Mouse (Mus musculus): ENCODE data around the gene Dpp8. TPM values are rescaled to one million over a fixed set of nuclear protein-coding genes. Genes with fewer than 3 reads are reported as not detected.
A peak's percentile ranks its signal among the peaks of the same experiment; 100 is the strongest.

Dpp8 gene
- polyA plus RNA-seq, 1 experiment: 45.3 TPM

- Histone ChIP-seq H3K4me3 (ENCODE audit: insufficient read depth, low read depth, low read length) (no peak overlapping the region), H3K36me3 (ENCODE audit: control insufficient read depth, insufficient read depth, low read length) (no peaks in the 10 kb centered on the region; the same call in 1 of the 2 replicates), H3K27ac (ENCODE audit: insufficient read depth, low read depth, low read length) (no peak overlapping the region), H3K27me3 (replicated peaks; ENCODE audit: control insufficient read depth, insufficient read depth, low read length) (no peaks in the 10 kb centered on the region), H3K4me1 (ENCODE audit: control insufficient read depth, insufficient read depth, low read length) (no peaks in the 10 kb centered on the region)
- DNase-seq: no peak
- WGBS: 55% methylated on average over 7 of the region's 7 CpGs
- no peak for TF ChIP-seq POLR2A (IDR thresholded peaks at IDR 0.05; ENCODE audit: low read depth, low read length)
- TF ChIP-seq CTCF (conservative IDR thresholded peaks at IDR 0.05; ENCODE audit: insufficient read depth, insufficient read length, low read depth, low read length): no peak
These were observed 52.1 kb downstream of the Dpp8 start for GRCm38 (mm10) chr9:65084198-65084807.

GRCm38 (mm10) chr9:65085270-65085669, 53.1 kb downstream of the Dpp8 start:
- H3K4me1 ChIP-seq (ENCODE audit: control insufficient read depth, insufficient read depth, low read length): no peaks in the 10 kb centered on the region
- WGBS: 98% methylated on average over 1 of the region's 1 CpGs

GRCm38 (mm10) chr9:65086801-65087200, 54.6 kb downstream of the Dpp8 start:
- H3K4me1 ChIP-seq (ENCODE audit: control insufficient read depth, insufficient read depth, low read length): no peaks in the 10 kb centered on the region
- no peak overlapping the region for H3K27ac ChIP-seq (ENCODE audit: insufficient read depth, low read depth, low read length)
- H3K36me3 ChIP-seq (ENCODE audit: control insufficient read depth, insufficient read depth, low read length): no peaks in the 10 kb centered on the region
- WGBS: 41% methylated on average over 1 of the region's 1 CpGs
- H3K4me3 ChIP-seq (ENCODE audit: insufficient read depth, low read depth, low read length): no peak overlapping the region
- TF ChIP-seq POLR2A (IDR thresholded peaks at IDR 0.05; ENCODE audit: low read depth, low read length) (no peak), CTCF (conservative IDR thresholded peaks at IDR 0.05; ENCODE audit: insufficient read depth, insufficient read length, low read depth, low read length) (no peak)
- H3K27me3 ChIP-seq (replicated peaks; ENCODE audit: control insufficient read depth, insufficient read depth, low read length): no peaks in the 10 kb centered on the region
- DNase-seq: no peak

More at GRCm38 (mm10) chr9:65085270-65085669, 53.1 kb downstream of the Dpp8 start:
- Histone ChIP-seq H3K4me3 (ENCODE audit: insufficient read depth, low read depth, low read length) (no peak overlapping the region), H3K27me3 (replicated peaks; ENCODE audit: control insufficient read depth, insufficient read depth, low read length) (no peaks in the 10 kb centered on the region), H3K36me3 (ENCODE audit: control insufficient read depth, insufficient read depth, low read length) (no peaks in the 10 kb centered on the region; the same call in 1 of the 2 replicates), H3K27ac (ENCODE audit: insufficient read depth, low read depth, low read length) (no peak overlapping the region)
- DNase-seq: no peak
- TF ChIP-seq POLR2A (IDR thresholded peaks at IDR 0.05; ENCODE audit: low read depth, low read length) (no peak), CTCF (conservative IDR thresholded peaks at IDR 0.05; ENCODE audit: insufficient read depth, insufficient read length, low read depth, low read length) (no peak)

GRCm38 (mm10) chr9:65087490-65087889, 55.3 kb downstream of the Dpp8 start:
- DNase-seq: no peak
- H3K4me1 ChIP-seq (ENCODE audit: control insufficient read depth, insufficient read depth, low read length): no peaks in the 10 kb centered on the region
- no peaks in the 10 kb centered on the region for H3K27me3 ChIP-seq (replicated peaks; ENCODE audit: control insufficient read depth, insufficient read depth, low read length)
- no peak overlapping the region for H3K4me3 ChIP-seq (ENCODE audit: insufficient read depth, low read depth, low read length)
- TF ChIP-seq POLR2A (IDR thresholded peaks at IDR 0.05; ENCODE audit: low read depth, low read length): no peak
- no peak for TF ChIP-seq CTCF (conservative IDR thresholded peaks at IDR 0.05; ENCODE audit: insufficient read depth, insufficient read length, low read depth, low read length)
- WGBS: 46% methylated on average over 5 of the region's 5 CpGs
- H3K27ac ChIP-seq (ENCODE audit: insufficient read depth, low read depth, low read length): no peak overlapping the region
- H3K36me3 ChIP-seq (ENCODE audit: control insufficient read depth, insufficient read depth, low read length): no peaks in the 10 kb centered on the region

GRCm38 (mm10) chr9:65094237-65094636, 62.0 kb downstream of the Dpp8 start:
- Histone ChIP-seq H3K4me1 (ENCODE audit: control insufficient read depth, insufficient read depth, low read length) (no peaks in the 10 kb centered on the region), H3K36me3 (ENCODE audit: control insufficient read depth, insufficient read depth, low read length) (no peaks in the 10 kb centered on the region), H3K27me3 (replicated peaks; ENCODE audit: control insufficient read depth, insufficient read depth, low read length) (no peaks in the 10 kb centered on the region), H3K4me3 (ENCODE audit: insufficient read depth, low read depth, low read length) (no peak overlapping the region), H3K27ac (ENCODE audit: insufficient read depth, low read depth, low read length) (no peak overlapping the region)
- 61% methylated on average over 6 of the region's 6 CpGs for WGBS
- DNase-seq: no peak
- TF ChIP-seq CTCF (conservative IDR thresholded peaks at IDR 0.05; ENCODE audit: insufficient read depth, insufficient read length, low read depth, low read length) (no peak), POLR2A (IDR thresholded peaks at IDR 0.05; ENCODE audit: low read depth, low read length) (no peak)

- peaks cover 1% of the 10 kb centered on the region for H3K27me3 ChIP-seq (replicated peaks; ENCODE audit: control insufficient read depth, insufficient read depth, low read length)
- H3K36me3 ChIP-seq (ENCODE audit: control insufficient read depth, insufficient read depth, low read length): no peaks in the 10 kb centered on the region
- DNase-seq: no peak
- 6% methylated on average over 63 of the region's 76 CpGs for WGBS
- no peak within 1 kb of the TSS for H3K27ac ChIP-seq (ENCODE audit: insufficient read depth, low read depth, low read length)
- H3K4me3 ChIP-seq (ENCODE audit: insufficient read depth, low read depth, low read length): peak within 1 kb of the TSS; percentile 40
- 0 out of 2 replicates have a peak, but pooled peaks cover 3% of the 10 kb centered on the region for H3K4me1 ChIP-seq (ENCODE audit: control insufficient read depth, insufficient read depth, low read length)
- TF ChIP-seq POLR2A (IDR thresholded peaks at IDR 0.05; ENCODE audit: low read depth, low read length): no peak
- TF ChIP-seq CTCF (conservative IDR thresholded peaks at IDR 0.05; ENCODE audit: insufficient read depth, insufficient read length, low read depth, low read length): no peak
These were observed 68.9 kb downstream of the Dpp8 start, which contains the start of gene Igdcc4 for GRCm38 (mm10) chr9:65100991-65101685. TSS of gene Igdcc4 (plus strand) at chr9:65101486.

GRCm38 (mm10) chr9:65101686-65102376, 69.6 kb downstream of the Dpp8 start:
- Histone ChIP-seq H3K4me1 (ENCODE audit: control insufficient read depth, insufficient read depth, low read length) (0 out of 2 replicates have a peak, but pooled peaks cover 3% of the 10 kb centered on the region), H3K4me3 (ENCODE audit: insufficient read depth, low read depth, low read length) (peak overlapping the region; percentile 40), H3K36me3 (ENCODE audit: control insufficient read depth, insufficient read depth, low read length) (no peaks in the 10 kb centered on the region), H3K27ac (ENCODE audit: insufficient read depth, low read depth, low read length) (no peak overlapping the region), H3K27me3 (replicated peaks; ENCODE audit: control insufficient read depth, insufficient read depth, low read length) (peaks cover 1% of the 10 kb centered on the region)
- DNase-seq: no peak
- WGBS: under 1% methylated on average over 39 of the region's 39 CpGs
- TF ChIP-seq POLR2A (IDR thresholded peaks at IDR 0.05; ENCODE audit: low read depth, low read length) (no peak), CTCF (conservative IDR thresholded peaks at IDR 0.05; ENCODE audit: insufficient read depth, insufficient read length, low read depth, low read length) (no peak)
